Mouse (Mus musculus) testis, postnatal 10 days (tissue): ENCODE data around the gene Gm3415.
"Not testable (repeated sequence)": the region's sequence is repeated elsewhere in the genome, so short reads cannot be mapped to it uniquely, and the experiment has no call there.

ENCODE experiments used
- DNase-seq: peaks from one replicate; pipeline ENCODE4 v3.0.0; 2021; ENCODE audit warnings: low spot score

Gene Gm3415

GRCm38 (mm10) chr5:146555836-146556235 lies at the start of gene Gm3415:
Gm3415 (plus strand) TSS chr5:146556136.
- DNase-seq, result not testable (repeated sequence)

GRCm38 (mm10) chr5:146513823-146514222 lies 42.1 kb upstream of the Gm3415 start, which contains the start of gene Gm3402:
Gm3402 (plus strand) TSS chr5:146514123.
- DNase-seq, result not testable (repeated sequence)

GRCm38 (mm10) chr5:146525501-146525900 lies 30.4 kb upstream of the Gm3415 start, which contains the start of gene Gm3404:
Gm3404 (plus strand) TSS chr5:146525801.
- DNase-seq, result not testable (repeated sequence)

- DNase-seq, result not testable (repeated sequence)
Observed at GRCm38 (mm10) chr5:146537347-146537746, 18.6 kb upstream of the Gm3415 start, which contains the start of gene Gm3409. Gm3409 (plus strand) TSS chr5:146537647.

GRCm38 (mm10) chr5:146564259-146564658 lies 8.3 kb downstream of the Gm3415 start:
- no peak for DNase-seq

GRCm38 (mm10) chr5:146567054-146567453 lies 11.1 kb downstream of the Gm3415 start:
- DNase-seq, result no peak

GRCm38 (mm10) chr5:146570179-146570578 lies 14.2 kb downstream of the Gm3415 start:
- DNase-seq, result not testable (repeated sequence)

- DNase-seq, result not testable (repeated sequence)
Observed at GRCm38 (mm10) chr5:146571830-146572734, 16.1 kb downstream of the Gm3415 start.

GRCm38 (mm10) chr5:146572735-146573042 lies 16.8 kb downstream of the Gm3415 start:
- DNase-seq, result not testable (repeated sequence)

- no peak for DNase-seq
Observed at GRCm38 (mm10) chr5:146576668-146577067, 20.7 kb downstream of the Gm3415 start.

GRCm38 (mm10) chr5:146584156-146584477 lies 28.2 kb downstream of the Gm3415 start:
- DNase-seq, result no peak

- no peak for DNase-seq
Observed at GRCm38 (mm10) chr5:146584478-146585306, 28.8 kb downstream of the Gm3415 start, which contains the start of gene Gpr12. Gpr12 (minus strand) TSS chr5:146585239.

GRCm38 (mm10) chr5:146585307-146585651 lies 29.3 kb downstream of the Gm3415 start:
- DNase-seq, result no peak

GRCm38 (mm10) chr5:146586357-146587070 lies 30.6 kb downstream of the Gm3415 start:
- DNase-seq, result no peak

GRCm38 (mm10) chr5:146590987-146591386 lies 35.1 kb downstream of the Gm3415 start:
- DNase-seq, result no peak

- no peak for DNase-seq
Observed at GRCm38 (mm10) chr5:146591636-146592035, 35.7 kb downstream of the Gm3415 start.

- DNase-seq, result no peak
Observed at GRCm38 (mm10) chr5:146592580-146592979, 36.6 kb downstream of the Gm3415 start.

GRCm38 (mm10) chr5:146596612-146597502 lies 40.9 kb downstream of the Gm3415 start:
- DNase-seq, result no peak

- DNase-seq, result no peak
Observed at GRCm38 (mm10) chr5:146597503-146597874, 41.6 kb downstream of the Gm3415 start.

- DNase-seq, result no peak
Observed at GRCm38 (mm10) chr5:146598215-146599119, 42.5 kb downstream of the Gm3415 start.
